Mouse (Mus musculus): ENCODE data around the gene Cfap99.

DNA sequence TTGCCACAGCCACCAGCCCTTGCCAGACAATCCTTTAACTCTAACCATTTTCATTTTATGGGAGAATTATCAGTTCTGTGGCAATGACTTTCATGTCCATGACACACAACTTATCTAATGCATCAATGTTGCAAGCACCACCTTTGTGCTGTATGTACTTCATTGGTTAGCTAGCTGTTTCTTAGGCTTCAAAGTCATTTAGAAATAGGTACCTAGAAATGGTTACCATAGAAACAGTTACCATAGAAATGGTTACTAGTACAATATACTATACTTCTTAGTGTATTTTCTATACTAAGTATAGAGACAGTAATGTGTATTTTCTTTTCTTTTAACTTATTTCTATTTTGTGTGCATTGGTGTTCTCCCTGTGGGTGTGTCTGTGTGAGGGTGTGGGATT, 36.9 kb downstream of the Cfap99 start:
- TF ChIP-seq POLR2A (IDR thresholded peaks at IDR 0.05; ENCODE audit: borderline replicate concordance, insufficient read depth, low read length) (no peak), CTCF (IDR thresholded peaks at IDR 0.05; ENCODE audit: borderline replicate concordance, insufficient read depth, low read depth, low read length) (no peak)
